Mouse (Mus musculus): ENCODE measurements around the gene Gria2.

Gene Gria2

GRCm38 (mm10) chr3:80802596-80803081, at the start of gene Gria2:
Gene Gria2, minus strand, starts transcription at chr3:80802835.
- peak; percentile 90 for DNase-seq (ENCODE audit: low read depth, low spot score)

GRCm38 (mm10) chr3:80850947-80851346, 48.3 kb upstream of the Gria2 start:
- DNase-seq (ENCODE audit: low read depth, low spot score): no peak

GRCm38 (mm10) chr3:80845634-80846033, 43.0 kb upstream of the Gria2 start:
- DNase-seq (ENCODE audit: low read depth, low spot score): no peak

- DNase-seq (ENCODE audit: low read depth, low spot score): no peak
Observed at GRCm38 (mm10) chr3:80839845-80840244, 37.2 kb upstream of the Gria2 start.

- no peak for DNase-seq (ENCODE audit: low read depth, low spot score)
Observed at GRCm38 (mm10) chr3:80837583-80837982, 34.9 kb upstream of the Gria2 start.

- no peak for DNase-seq (ENCODE audit: low read depth, low spot score)
Observed at GRCm38 (mm10) chr3:80823975-80824374, 21.3 kb upstream of the Gria2 start.

- no peak for DNase-seq (ENCODE audit: low read depth, low spot score)
Observed at GRCm38 (mm10) chr3:80818619-80819018, 16.0 kb upstream of the Gria2 start.

GRCm38 (mm10) chr3:80813734-80814133, 11.1 kb upstream of the Gria2 start:
- DNase-seq (ENCODE audit: low read depth, low spot score): no peak

GRCm38 (mm10) chr3:80812237-80812636, 9.6 kb upstream of the Gria2 start:
- no peak for DNase-seq (ENCODE audit: low read depth, low spot score)

- DNase-seq (ENCODE audit: low read depth, low spot score): no peak
Observed at GRCm38 (mm10) chr3:80805327-80805726, 2.7 kb upstream of the Gria2 start.

GRCm38 (mm10) chr3:80803811-80804210, 1.2 kb upstream of the Gria2 start:
- no peak for DNase-seq (ENCODE audit: low read depth, low spot score)

GRCm38 (mm10) chr3:80803211-80803610, 576 bp upstream of the Gria2 start:
- DNase-seq (ENCODE audit: low read depth, low spot score): no peak

- no peak for DNase-seq (ENCODE audit: low read depth, low spot score)
Observed at GRCm38 (mm10) chr3:80801827-80802310, 766 bp downstream of the Gria2 start.

GRCm38 (mm10) chr3:80800995-80801826, 1.4 kb downstream of the Gria2 start:
- DNase-seq (ENCODE audit: low read depth, low spot score): peak; percentile 39

- DNase-seq (ENCODE audit: low read depth, low spot score): peak; percentile 57
Observed at GRCm38 (mm10) chr3:80800299-80800994, 2.2 kb downstream of the Gria2 start.

GRCm38 (mm10) chr3:80797935-80798334, 4.7 kb downstream of the Gria2 start:
- no peak for DNase-seq (ENCODE audit: low read depth, low spot score)

GRCm38 (mm10) chr3:80796764-80797163, 5.9 kb downstream of the Gria2 start:
- DNase-seq (ENCODE audit: low read depth, low spot score): no peak

GRCm38 (mm10) chr3:80795284-80795683, 7.4 kb downstream of the Gria2 start:
- no peak for DNase-seq (ENCODE audit: low read depth, low spot score)

GRCm38 (mm10) chr3:80787116-80787744, 15.4 kb downstream of the Gria2 start:
- no peak for DNase-seq (ENCODE audit: low read depth, low spot score)

GRCm38 (mm10) chr3:80781144-80781530, 21.5 kb downstream of the Gria2 start:
- no peak for DNase-seq (ENCODE audit: low read depth, low spot score)

- DNase-seq (ENCODE audit: low read depth, low spot score): no peak
Observed at GRCm38 (mm10) chr3:80780383-80781143, 22.1 kb downstream of the Gria2 start.
